Mouse (Mus musculus): ENCODE measurements around the gene Mink1. TPM values are rescaled to one million over a fixed set of nuclear protein-coding genes. Genes with fewer than 3 reads are reported as not detected.

Gene Mink1
- polyA plus RNA-seq (2012; ENCODE audit: low replicate concordance): 80.3 and 81.9 TPM in 2 replicates

DNA sequence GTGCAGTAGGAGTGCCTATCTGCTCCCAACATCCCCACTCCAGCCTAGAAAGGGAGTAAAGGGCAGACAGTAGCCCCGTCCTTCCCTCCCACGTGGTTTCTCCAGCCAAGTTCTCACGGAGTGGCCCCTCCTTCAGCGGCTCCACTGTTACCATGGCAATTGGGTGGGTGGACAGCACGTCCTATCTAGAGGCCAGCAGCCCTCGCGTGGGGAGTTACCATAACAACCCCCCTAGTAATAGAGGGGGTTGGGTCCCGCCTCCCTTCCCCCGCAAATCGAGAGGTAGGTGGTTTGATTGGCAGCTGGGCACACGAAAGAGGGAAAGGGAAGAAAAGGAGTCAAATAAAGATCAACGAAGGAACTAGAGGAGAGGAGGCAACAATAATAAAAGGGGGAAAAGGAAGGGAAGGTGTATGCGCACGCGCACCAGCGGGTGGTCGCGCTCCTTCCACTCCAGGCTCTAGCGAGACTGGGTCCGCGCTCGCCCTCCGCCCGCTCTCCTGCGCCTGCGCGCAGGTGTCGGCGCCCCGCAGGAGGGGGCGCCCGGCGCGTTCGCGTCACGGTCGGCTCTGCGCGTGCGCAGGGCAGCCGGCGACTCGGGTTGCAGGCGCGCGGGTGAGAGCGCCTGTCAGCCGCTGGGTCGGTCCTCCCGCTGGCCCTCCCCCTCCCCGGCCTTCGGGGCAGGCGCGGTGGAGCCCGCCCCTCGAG, at the start of gene Mink1:
TSS of gene Mink1 (plus strand) at position 595 of the 708 bp plus-strand sequence.

DNA sequence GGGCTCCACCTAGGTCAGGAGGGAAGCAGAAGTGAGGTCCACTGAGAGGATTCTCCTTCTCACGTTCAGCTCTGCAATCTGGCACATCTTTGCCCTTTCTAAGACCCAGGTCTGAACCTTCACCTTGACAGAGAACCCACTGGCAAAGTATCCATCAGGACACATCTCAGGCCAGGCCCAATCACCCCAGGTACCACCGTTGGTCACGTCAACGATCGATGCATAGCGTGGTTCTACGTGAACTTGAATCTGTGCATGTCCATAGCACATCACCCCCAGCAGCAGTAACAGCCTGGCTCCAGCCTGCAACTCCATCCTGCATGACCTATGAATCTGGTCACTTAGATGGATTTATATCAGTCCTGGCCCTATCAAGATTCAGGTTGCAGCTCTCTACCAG, 48.4 kb upstream of the Mink1 start, which contains the start of gene Vmo1:
TSS of gene Vmo1 (minus strand) at position 329 of the 400 bp plus-strand sequence.

DNA sequence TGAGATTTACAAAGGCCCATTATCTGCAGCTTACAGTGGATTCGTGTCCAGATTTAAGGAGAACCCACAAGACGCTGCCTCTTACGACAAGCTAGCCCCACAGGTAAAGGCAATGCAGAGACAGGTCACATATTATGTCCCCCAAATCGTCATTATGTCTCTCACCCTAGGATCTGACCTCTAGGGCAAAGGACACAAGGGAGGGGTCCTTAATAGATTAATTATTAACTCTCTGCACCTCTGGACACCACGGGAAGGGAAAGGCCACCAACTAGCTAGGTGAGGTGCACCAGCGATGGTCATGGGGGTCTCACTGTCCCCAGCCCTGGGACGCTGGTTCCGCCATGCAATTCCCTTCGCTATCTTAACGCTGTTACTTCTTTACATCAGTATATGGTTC, 43.8 kb upstream of the Mink1 start, which contains the start of gene Gltpd2:
TSS of gene Gltpd2 (plus strand) at position 274 of the 400 bp plus-strand sequence.

DNA sequence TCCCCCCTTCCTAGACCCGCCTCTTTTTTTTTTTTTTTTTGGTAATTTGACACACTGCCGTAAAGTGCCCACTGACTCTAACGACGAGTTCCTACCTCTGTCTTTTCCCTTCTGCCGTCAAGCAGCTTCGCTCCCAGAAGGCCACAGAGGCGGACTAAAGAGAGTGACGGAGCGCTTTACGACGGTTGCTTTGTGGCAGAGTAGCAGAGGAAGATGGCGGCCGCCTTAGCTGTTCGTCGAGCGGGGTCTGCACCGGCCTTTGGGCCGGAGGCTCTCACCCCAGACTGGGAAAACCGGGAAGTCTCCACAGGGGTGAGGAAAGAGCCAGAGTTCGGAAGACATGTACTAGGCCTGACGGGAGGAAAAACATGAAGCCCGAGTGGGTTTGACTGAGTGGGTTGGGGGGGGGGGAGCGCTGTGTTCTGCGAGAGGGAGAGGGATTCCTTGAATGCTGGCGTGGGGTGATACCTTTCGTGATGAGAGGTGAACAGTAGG, 37.5 kb upstream of the Mink1 start, which contains the start of gene Psmb6:
TSS of gene Psmb6 (plus strand) at position 184 of the 495 bp plus-strand sequence.

DNA sequence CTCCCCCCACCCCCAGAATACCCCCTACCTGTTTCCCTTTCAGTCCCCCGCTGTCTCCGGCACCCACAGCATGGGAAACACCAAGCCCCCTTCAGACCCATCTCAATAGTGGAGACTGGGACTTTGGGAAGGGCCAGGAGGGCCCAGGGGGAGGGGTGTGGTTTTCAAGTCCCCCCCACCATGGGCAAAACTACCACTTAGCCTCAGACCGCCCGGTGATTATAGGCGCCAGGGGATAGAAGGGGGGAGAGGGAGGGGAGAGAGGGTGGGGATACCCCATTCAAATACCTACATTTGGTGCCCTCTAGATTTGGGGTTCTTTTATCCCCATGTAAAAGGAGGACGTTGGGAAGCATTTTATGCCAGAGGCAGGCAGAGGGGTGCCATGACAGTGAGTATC, 29.8 kb upstream of the Mink1 start, which contains the start of gene Gm40193:
TSS of gene Gm40193 (minus strand) at position 101 of the 400 bp plus-strand sequence.

DNA sequence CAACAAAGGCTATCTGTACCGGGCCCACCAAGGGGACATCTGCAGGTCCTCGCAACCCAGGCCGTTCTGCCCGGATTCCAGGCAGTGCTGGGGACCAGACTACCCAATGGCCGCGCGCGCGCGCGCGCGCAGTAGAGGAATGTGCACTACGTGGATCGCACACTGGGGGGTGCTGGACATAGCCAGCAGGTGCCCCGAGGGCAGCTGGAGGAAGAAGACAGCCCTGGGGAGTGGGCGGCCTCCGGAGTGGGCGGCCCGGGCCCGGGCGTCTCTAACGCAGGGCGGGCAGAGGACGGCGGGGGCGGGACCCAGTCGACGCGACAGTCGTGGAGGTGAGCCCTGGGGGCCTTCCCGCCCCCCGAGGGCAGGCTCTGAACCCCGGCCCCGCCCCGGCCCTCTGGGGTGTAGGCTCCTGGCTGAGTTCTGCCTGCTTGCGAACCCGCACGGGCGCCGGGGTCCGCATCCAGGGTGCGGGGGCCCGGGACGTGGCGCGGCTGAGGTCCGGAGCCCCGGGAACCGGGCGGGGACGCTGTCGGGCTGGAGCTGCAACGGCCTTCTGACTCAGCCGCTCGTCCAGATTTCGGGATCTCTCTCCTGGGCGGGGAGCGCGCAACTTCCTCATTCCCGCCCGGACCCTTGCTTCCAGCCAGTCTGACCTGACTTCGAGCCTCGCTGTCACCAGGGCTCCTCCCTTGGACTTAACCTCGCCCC, 22.6 kb upstream of the Mink1 start, which contains the start of gene Pld2:
TSS of gene Pld2 (plus strand) at position 188 of the 711 bp plus-strand sequence.

DNA sequence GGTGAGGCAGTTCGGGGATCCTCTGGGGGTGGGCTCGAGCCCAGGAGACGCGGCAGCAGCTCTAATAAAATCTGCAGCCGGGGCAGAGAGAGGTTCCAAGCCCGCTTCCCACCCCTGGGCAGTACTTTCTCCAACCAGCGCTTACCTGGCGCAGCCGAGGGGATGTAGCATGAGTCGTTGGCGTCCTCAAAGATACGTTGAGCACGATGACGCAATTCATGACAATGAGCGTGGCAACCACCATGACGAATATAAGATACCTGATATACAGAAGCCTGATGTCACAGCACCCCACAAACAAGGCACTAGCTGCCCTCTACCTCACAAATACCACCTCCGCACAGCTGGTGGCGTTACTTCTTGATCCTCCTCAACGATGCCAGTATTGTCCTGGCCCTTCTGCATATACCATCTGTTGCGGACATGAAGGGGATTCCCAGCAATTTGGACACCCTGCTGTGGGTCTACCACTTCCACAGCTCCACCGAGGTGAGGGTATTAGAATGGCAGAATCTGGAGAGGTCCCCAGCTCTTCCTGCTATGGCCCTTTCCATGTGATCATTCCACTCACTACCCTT, 52.9 kb downstream of the Mink1 start, which contains the start of gene 4930544D05Rik:
TSS of gene 4930544D05Rik (plus strand) at position 333 of the 578 bp plus-strand sequence.

DNA sequence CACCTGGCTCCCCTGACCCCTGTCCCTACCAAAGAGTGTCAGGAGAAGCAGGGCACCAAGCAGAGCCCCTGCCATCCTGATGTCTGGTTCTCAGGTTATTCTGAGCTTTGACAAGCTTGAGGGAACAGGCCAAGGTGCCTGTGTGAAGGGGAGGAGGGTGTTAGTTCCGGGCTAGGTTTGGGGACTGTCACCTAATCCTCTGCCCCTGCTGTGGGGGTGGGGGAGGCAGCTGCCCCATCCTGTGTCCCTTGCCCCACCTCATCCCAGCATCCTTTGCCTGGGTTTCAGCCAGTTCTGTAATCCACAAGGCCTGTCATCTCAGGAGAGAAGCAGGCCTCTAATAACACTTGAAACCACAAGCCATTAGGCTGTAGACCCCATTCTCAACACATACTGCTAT, 56.4 kb downstream of the Mink1 start, which contains the start of gene Chrne:
TSS of gene Chrne (minus strand) at position 116 of the 400 bp plus-strand sequence.

DNA sequence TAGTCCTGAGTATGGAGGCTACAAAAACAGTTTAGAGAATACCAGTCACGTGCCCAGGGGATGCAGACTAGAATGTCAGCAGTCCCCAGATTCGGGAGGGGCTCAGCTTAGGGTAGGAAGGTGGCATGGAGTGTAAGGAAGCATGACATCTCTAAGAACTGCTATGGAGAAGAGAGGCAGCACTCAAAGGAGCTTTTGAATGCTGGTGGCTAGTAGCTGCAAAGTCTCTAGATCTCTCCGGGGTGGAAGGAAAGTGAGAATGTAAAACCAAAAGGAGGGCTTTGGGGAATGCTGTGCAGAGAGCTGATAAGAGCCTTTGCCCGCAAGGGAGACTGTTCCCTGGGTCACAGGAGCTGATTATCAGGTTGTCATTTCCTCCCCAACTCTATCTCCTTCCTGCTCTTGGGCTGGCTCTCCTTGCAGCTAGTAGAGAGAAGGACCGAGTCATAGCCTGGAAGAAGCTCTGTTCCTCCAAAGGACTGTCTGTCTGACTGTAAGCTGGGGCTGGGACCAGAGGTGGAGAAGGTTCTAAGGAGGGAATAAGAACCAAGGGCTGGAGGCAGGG, 76.1 kb downstream of the Mink1 start, which contains the start of gene Gp1ba:
TSS of gene Gp1ba (plus strand) at position 409 of the 565 bp plus-strand sequence.

DNA sequence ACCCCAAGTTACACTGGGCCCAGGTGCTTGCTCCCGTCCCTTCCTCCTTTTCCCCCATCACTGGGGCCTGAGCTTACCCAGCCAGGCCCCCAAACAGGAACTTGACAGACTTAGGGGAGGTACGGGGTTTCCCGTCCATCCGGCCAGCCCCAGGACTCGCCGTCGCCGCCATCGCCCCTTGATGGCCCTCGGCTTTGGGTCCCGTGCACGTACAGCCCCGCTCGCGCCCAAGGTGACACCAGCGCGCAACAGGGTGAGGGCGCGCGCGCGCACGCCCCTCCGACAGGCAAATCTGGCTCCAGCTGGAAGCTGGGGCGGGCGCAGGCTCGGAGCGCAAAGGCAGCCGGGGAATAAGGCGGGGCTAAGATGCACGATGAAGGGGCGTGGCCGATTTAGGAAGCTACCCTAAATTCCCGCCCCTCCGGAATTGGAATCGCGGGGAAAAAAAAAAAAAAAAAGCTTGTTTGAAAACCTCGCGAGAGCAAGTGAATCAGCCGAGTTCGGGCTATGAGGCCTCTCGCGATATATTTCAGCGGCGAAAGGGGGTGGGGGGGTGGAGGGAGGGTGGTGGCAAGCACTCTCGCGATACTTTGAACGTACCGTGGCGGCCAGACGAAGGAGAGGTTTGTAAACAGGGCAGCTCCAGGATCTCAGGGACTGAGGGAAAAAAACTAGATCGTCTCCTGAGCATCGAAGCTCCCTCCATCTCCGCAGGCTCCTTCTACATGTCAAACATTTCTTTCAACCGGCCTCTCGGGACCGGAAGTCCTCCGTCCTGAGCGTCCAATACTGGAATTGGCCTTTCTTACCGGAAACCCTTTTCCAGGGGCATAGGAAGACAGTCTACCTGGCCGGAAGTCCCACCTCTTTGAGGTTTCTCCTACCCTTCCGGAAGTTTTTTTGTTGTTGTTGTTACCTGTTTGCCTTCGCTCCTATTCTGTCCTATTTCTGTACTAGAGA, 84.3 kb downstream of the Mink1 start, which contains the start of the genes Rnf167 and Slc25a11:
TSS of gene Rnf167 (plus strand) at position 545 of the 960 bp plus-strand sequence.
TSS of gene Slc25a11 (minus strand) at position 789 of the 960 bp plus-strand sequence.

DNA sequence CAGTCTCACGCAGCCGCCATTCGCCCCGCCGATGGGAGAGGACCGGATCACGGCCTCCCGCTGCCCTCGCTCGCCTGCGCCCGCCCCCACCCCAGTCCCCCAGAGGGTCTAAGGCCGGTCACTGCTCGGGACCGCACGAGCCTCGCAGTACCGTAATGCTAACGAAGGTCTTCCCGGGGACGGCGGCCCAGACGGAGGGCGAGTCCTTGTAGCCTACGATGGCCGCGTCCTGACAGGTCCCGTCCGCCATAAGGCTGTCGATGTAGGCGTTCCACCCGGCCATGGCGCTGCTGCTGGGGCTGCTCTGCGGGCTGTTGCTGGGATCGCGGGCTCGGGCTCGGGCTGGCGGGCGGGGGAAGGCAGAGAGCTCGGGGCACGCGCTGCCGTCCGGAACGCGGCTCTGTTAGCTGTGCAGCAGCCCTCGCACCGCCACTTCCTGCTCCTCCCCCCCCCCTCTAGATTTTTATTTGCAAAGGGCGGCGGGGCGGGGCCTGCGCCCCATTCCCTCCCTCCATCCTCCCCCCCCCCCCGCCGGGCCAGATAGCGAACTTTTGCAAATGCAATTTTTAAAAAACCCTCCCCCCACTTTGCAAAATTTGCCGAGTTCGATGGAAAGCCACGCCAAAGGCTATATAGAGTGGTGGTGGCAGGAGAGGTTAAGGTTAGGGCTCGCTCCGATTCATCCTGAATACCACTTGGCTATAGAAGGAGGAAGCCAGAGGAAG, 91.7 kb downstream of the Mink1 start, which contains the start of gene Pfn1:
TSS of gene Pfn1 (minus strand) at position 447 of the 725 bp plus-strand sequence.

DNA sequence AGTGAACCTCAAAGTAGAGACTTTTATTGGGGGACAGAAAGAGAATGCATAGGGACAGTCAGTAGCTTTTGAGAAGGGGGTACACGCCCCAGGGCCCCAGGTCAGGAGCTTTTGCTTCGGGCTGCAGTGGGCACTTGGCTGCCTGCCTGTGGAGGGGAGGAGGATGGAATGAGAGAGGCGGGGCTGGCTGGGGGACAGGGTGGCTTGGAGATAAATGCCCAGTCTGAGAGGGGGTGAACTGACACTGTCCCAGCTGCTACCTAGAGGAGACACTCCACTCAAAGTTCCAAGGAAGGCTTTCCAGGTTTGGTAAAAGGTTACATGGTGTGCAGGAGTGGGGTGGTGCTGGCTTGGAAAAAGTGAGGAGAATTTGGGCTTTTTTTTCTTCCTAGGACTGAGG, 94.3 kb downstream of the Mink1 start, which contains the start of gene Eno3:
TSS of gene Eno3 (plus strand) at position 239 of the 400 bp plus-strand sequence.

Other genes starting within 250 kb of the Mink1 start
- gene Alox12e, start 240.3 kb upstream of the Mink1 start, polyA plus RNA-seq (2012; ENCODE audit: low replicate concordance): not detected in 2 replicates
- gene Alox15, start 210.8 kb upstream of the Mink1 start, polyA plus RNA-seq (2012; ENCODE audit: low replicate concordance): 0.35 and 0.56 TPM in 2 replicates
- gene Pelp1, start 152.8 kb upstream of the Mink1 start, polyA plus RNA-seq (2012; ENCODE audit: low replicate concordance): 84.1 and 130 TPM in 2 replicates
- 187 and 287 TPM in 2 replicates for gene Arrb2, start 130.2 kb upstream of the Mink1 start, polyA plus RNA-seq (2012; ENCODE audit: low replicate concordance)
- 6.5 and 33.1 TPM in 2 replicates for gene Med11, start 111.0 kb upstream of the Mink1 start, polyA plus RNA-seq (2012; ENCODE audit: low replicate concordance)
- gene Zmynd15, start 103.4 kb upstream of the Mink1 start, polyA plus RNA-seq (2012; ENCODE audit: low replicate concordance): 1.6 TPM in 2 replicates
- 0.86 and 2.0 TPM in 2 replicates for gene Cxcl16, start 102.9 kb upstream of the Mink1 start, polyA plus RNA-seq (2012; ENCODE audit: low replicate concordance)
- not detected in 2 replicates for gene Tm4sf5, start 57.6 kb upstream of the Mink1 start, polyA plus RNA-seq (2012; ENCODE audit: low replicate concordance)
- not detected in 2 replicates for gene Vmo1, start 48.3 kb upstream of the Mink1 start, polyA plus RNA-seq (2012; ENCODE audit: low replicate concordance)
- gene Gltpd2, start 43.7 kb upstream of the Mink1 start, polyA plus RNA-seq (2012; ENCODE audit: low replicate concordance): not detected in 2 replicates
- 51.2 and 127 TPM in 2 replicates for gene Psmb6, start 37.5 kb upstream of the Mink1 start, polyA plus RNA-seq (2012; ENCODE audit: low replicate concordance)
- gene Gm40193, start 29.9 kb upstream of the Mink1 start, polyA plus RNA-seq (2012; ENCODE audit: low replicate concordance): not detected in 2 replicates
- 0.79 and 2.3 TPM in 2 replicates for gene Pld2, start 22.8 kb upstream of the Mink1 start, polyA plus RNA-seq (2012; ENCODE audit: low replicate concordance)
- not detected in 2 replicates for gene 4930544D05Rik, start 53.0 kb downstream of the Mink1 start, polyA plus RNA-seq (2012; ENCODE audit: low replicate concordance)
- gene Chrne, start 56.3 kb downstream of the Mink1 start, polyA plus RNA-seq (2012; ENCODE audit: low replicate concordance): 0.54 and 1.8 TPM in 2 replicates
- gene Gp1ba, start 76.2 kb downstream of the Mink1 start, polyA plus RNA-seq (2012; ENCODE audit: low replicate concordance): 17.4 and 31.1 TPM in 2 replicates
- gene Rnf167, start 84.4 kb downstream of the Mink1 start, polyA plus RNA-seq (2012; ENCODE audit: low replicate concordance): 52.5 and 175 TPM in 2 replicates
- 28.6 and 32.9 TPM in 2 replicates for gene Slc25a11, start 84.6 kb downstream of the Mink1 start, polyA plus RNA-seq (2012; ENCODE audit: low replicate concordance)
- 3,216 and 5,291 TPM in 2 replicates for gene Pfn1, start 91.8 kb downstream of the Mink1 start, polyA plus RNA-seq (2012; ENCODE audit: low replicate concordance)
- 8.0 and 15.4 TPM in 2 replicates for gene Eno3, start 94.3 kb downstream of the Mink1 start, polyA plus RNA-seq (2012; ENCODE audit: low replicate concordance)
- 65.7 and 82.3 TPM in 2 replicates for gene Spag7, start 106.5 kb downstream of the Mink1 start, polyA plus RNA-seq (2012; ENCODE audit: low replicate concordance)
- gene Camta2, start 125.2 kb downstream of the Mink1 start, polyA plus RNA-seq (2012; ENCODE audit: low replicate concordance): 29.3 and 36.4 TPM in 2 replicates
- not detected in 2 replicates for gene Inca1, start 137.3 kb downstream of the Mink1 start, polyA plus RNA-seq (2012; ENCODE audit: low replicate concordance)
- gene Kif1c, start 137.7 kb downstream of the Mink1 start, polyA plus RNA-seq (2012; ENCODE audit: low replicate concordance): 30.4 and 70.0 TPM in 2 replicates
- gene Zfp3, start 201.3 kb downstream of the Mink1 start, polyA plus RNA-seq (2012; ENCODE audit: low replicate concordance): 0.96 and 1.0 TPM in 2 replicates
- gene Scimp, start 249.7 kb downstream of the Mink1 start, polyA plus RNA-seq (2012; ENCODE audit: low replicate concordance): 2.1 TPM in 1 of 2 replicates, not detected in the other